Mouse (Mus musculus) CD4-positive, CD25-positive, alpha-beta regulatory T cell (primary cell): ENCODE results near the gene Ppib. TPM values are rescaled to one million over a fixed set of nuclear protein-coding genes. Genes with fewer than 3 reads are reported as not detected.

Experiments used
- polyA plus RNA-seq: library from polyadenylated mRNA; unstranded; fragments of 100-300 nt; shearing (Covaris generic); gene quantifications from one replicate; pipeline ENCODE4 v1.2.1, GENCODE M21; 2017

Ppib gene
- 331 TPM for polyA plus RNA-seq

GRCm38 (mm10) chr9:66059583-66060307 is at the start of gene Ppib:
Gene Ppib, plus strand, starts transcription at chr9:66060222.

DNA sequence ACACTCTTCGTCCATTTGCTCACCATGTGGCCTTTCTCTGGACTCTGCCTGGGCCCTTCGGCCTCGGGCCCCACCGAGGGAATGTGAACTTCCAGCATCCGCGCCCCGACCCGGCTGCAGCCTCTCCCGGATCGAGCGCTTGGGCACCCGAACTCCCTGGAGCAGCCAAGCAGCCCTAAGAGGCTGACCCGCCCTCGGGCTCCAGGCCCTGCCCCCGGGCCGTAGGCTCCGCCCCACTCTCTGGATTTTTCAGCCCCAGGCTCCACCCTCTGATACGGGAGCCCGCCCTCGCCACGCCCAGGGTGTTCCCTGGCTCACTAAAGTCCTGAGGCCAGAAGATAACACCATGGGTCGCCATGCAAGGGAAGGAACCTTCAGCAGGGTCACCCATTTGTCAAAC is 9.6 kb downstream of the Ppib start, which contains the start of gene Snx22:
TSS of gene Snx22 (minus strand) at position 137 of the 400 bp plus-strand sequence.

Other genes with a start within 250 kb of the Ppib start
- gene Zfp609, start 232.7 kb upstream of the Ppib start, polyA plus RNA-seq = 6.0 TPM
- gene Pclaf, start 170.0 kb upstream of the Ppib start, polyA plus RNA-seq = 7.2 TPM
- 39.7 TPM for gene Trip4, start 151.4 kb upstream of the Ppib start, polyA plus RNA-seq
- 35.0 TPM for gene Csnk1g1, start 151.3 kb upstream of the Ppib start, polyA plus RNA-seq
- 1.2 TPM for gene Snx22, start 9.5 kb downstream of the Ppib start, polyA plus RNA-seq
- gene Snx1, start 66.4 kb downstream of the Ppib start, polyA plus RNA-seq = 115 TPM
- gene Ciao2a, start 66.4 kb downstream of the Ppib start, polyA plus RNA-seq = 115 TPM
- gene Dapk2, start 98.0 kb downstream of the Ppib start, polyA plus RNA-seq = 0.39 TPM